Mouse (Mus musculus) heart, adult 2 months (tissue): Measurements from ENCODE around the gene Prkag2.

ENCODE experiments used
- CTCF ChIP-seq: fragments of 200-600 bp; IDR thresholded peaks from 2 replicates; pipeline ENCODE4 v1.8.1; 2022; ENCODE audit warnings: antibody characterized with exemption, mild to moderate bottlenecking, moderate library complexity
- EP300 ChIP-seq: fragments of 200-500 bp; IDR thresholded peaks from 2 replicates; pipeline ENCODE4 v1.6.1; 2011; ENCODE audit warnings: low read depth, low read length, control low read depth; ENCODE audit not compliant: insufficient read depth
- POLR2A ChIP-seq: fragments of 200-500 bp; IDR thresholded peaks from 2 replicates; pipeline ENCODE4 v1.6.1; 2011; ENCODE audit warnings: mild to moderate bottlenecking, low read depth, low read length, control low read depth; ENCODE audit not compliant: insufficient read depth

DNA sequence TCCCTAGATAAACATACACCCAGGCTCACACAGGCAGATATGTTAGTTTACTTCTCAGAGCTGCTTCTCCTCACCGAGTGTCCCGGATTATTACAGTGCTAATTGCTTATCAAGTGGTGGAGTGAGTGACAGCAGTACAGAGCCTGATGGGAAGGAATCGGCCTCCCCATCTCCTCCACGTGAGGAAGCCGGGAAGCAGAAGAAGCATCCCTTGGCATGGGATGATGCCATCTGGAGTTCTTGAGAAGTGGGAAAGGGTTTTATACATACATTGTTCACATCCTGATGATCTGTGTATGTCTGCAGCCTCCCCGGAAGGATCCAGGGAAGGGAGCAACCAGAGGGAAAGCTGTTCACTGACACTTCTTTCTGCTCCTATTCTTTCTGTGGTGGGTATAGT lies 150.4 kb downstream of the Prkag2 start:
- no peak for TF ChIP-seq CTCF
- no peak for TF ChIP-seq POLR2A
- no peak for TF ChIP-seq EP300
